Mouse (Mus musculus) adrenal gland, adult 2 months (tissue): ENCODE data around the gene Ly6g5c. TPM values are rescaled to one million over a fixed set of nuclear protein-coding genes. Genes with fewer than 3 reads are reported as not detected.

Experiments used
- DNase-seq: peaks from one replicate; pipeline ENCODE4 v3.0.0; 2021
- polyA plus RNA-seq: library from polyadenylated mRNA; depleted of rRNA; stranded (reverse); fragments of >200 nt; gene quantifications from 2 replicates; pipeline ENCODE4 v1.2.3, GENCODE M21; 2012; rRNA removed
- total RNA-seq, 2 experiments: library from RNA; stranded (reverse); gene quantifications; 2 replicates each; pipeline ENCODE4 v1.2.3; 2021

The Ly6g5c gene
- total and polyA plus RNA-seq, 3 experiments: not detected

- peak; percentile 50 for DNase-seq
Measured at GRCm38 (mm10) chr17:35140490-35140996, 32.5 kb downstream of the Ly6g5c start.

- DNase-seq: peak; percentile 94
Measured at GRCm38 (mm10) chr17:35141971-35142370, 33.9 kb downstream of the Ly6g5c start.

DNA sequence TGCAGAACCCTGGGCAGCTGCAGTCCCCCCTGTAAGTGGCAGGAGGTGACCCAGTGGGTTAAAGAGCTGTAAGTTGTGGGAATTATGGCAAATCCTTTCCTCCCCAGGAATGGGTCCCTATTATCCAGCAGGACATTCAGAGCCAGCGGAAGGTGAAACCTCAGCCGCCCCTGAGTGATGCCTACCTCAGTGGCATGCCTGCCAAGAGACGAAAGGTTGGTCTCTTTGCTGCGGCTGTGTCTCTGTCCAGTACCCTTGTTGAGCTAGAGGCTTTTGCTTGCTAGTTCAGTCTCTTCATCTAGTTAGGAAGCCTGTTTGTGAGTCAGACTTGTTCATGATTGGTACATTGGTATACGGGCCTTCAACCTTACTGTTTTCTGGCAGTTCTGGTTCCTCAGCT, 38.1 kb downstream of the Ly6g5c start:
- no peak for DNase-seq

DNA sequence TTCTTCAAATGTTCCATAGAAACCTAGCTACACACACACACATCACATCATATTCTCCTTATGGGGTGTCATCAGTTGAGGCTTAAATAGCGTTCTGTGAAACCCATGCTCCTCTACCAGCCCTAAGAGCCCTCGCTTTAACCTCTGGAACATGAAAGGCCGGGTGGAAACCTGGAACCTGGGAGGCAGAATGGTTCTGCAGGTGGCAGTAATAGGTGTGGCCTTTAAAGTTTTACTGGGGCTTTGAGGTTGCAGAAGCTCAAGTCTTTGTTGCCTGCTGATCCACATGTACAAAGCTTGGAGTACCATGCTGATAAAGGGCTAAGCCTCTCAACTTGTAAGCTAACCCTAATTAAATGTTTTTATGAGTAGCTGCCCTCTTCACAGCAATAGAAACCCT, 39.3 kb downstream of the Ly6g5c start:
- DNase-seq: no peak

- no peak for DNase-seq
Measured at GRCm38 (mm10) chr17:35147922-35148639, 40.0 kb downstream of the Ly6g5c start.

DNA sequence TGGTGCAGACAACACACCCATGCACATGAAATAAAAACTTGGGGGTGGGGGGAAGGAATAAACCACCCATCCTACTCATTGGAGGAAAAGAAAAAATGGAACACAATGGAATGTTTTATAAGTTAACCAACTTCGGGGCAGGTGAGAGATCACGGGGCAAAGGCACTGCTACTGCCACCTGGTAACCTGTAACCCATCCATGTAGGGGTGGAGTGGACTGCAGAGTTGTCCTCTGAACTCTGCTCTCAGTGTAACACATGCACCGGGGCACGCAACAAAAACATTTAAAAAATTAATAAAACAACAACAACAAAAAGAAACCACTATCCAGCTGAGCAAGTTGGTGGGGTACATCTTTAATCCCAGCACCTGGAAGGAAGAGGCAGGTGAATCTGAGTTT, 44.0 kb downstream of the Ly6g5c start:
- DNase-seq: no peak

DNA sequence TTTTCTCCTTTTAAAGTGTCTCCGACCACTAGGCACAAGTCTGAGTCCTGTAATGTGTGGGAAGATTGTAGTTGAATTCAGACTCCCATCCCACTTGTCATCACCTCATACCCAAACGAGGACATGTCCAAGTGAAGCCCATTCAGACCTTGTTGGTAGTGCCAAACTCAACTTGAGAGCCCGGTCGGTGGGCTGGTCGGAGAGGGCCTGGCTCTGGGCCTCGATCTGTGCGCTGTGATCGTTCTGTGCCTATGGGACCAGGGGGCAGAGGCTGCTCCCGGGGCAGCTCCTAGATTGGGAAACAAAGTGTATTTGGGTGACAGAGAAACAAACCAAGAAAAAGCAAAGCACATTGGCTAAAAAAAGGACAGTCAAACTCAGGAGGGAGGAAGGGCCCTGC, 45.0 kb downstream of the Ly6g5c start:
- DNase-seq: no peak

DNA sequence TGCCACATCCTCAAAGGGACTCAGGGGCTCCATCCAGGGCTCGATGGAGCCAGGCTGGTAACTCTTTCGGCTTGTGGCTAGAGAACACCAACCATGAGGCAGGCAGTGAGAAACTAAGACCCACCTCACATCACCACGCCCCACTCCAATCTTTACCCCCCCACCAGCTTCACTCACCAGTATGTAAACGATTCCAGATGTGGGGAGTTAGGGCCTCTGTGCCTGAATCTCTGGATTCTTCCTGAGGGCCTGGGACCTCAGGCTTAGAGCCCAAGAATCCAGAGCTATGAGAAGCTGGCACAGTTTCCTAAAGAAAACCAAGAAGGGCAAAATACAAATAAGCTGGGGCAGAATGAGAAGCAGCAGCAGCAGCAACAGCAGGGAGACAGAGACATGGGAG, 45.9 kb downstream of the Ly6g5c start:
- no peak for DNase-seq

DNA sequence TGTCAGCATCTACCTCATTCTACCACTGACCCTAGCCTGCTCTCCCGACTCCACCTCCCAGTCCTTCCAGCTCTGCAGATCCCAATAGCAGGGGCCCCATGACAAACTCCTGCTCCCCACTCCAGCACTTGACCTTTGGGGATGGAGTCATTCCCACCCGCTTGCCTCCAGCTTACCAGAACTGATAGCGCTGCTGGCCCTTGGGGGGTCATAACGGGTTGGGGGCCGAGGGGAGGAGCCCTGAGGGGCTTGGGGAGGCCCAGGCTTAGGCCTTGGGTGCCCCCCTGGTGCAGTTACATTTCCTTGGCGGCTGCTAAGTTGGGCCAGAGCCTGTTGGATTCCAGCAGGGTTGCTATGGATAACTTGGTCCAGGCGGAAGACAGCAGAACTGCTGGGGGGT, 46.5 kb downstream of the Ly6g5c start:
- DNase-seq: no peak

DNA sequence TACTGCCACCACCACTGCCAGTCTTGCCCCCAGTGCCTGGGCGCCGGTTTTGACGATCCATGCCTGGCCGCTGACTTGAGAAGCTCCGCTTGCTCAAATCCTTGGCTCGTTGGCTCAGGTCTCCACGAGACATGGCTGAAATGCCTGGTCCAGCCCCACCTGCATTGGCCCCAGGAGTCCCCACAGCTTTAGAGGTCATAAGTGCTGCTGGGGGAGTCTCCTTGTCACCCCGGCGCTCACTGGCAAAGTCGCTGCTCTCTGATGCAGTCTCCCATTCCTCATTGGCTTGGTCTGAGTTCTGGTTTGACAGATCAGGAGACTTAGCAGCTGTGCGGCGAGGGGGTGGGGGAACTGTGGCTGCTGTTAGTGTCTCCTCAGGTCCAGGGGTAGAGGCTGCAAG, 47.4 kb downstream of the Ly6g5c start:
- DNase-seq: no peak

DNA sequence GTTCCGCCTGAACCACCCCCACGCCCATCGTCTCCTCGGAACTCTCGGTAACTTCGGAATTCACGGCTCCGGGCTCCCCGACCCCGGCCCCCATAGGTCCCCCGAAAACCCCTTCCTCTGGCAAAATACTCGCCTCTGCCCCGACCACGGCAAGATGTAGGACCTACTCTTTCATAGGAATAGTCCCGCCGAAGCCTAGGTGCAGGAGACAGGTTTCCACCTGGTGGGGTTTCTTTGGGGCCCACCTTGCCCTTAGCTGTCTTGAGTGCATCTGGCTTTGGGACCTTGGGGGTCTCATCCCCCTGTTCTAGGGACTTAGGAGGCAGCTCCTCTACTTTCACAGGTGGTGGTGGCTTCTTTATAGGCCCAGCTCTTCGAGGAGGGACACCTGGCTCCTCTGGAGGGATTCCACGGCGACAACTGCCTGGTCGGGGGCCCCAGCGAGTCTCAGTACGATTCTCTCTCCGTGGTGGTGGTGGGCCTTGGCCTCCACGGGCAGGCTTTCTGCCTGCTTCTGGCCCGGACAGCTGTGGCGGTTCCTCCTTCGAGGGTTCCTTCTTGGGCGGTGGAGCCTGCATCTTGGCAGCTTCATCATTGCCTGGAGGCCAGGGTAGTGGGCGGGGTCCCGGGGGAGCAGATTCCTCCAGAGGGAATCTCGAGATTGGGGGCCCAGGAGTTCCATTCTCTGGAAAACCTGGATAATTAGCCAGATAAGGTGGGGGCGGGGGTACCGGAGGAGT, 48.6 kb downstream of the Ly6g5c start:
- DNase-seq: no peak

DNA sequence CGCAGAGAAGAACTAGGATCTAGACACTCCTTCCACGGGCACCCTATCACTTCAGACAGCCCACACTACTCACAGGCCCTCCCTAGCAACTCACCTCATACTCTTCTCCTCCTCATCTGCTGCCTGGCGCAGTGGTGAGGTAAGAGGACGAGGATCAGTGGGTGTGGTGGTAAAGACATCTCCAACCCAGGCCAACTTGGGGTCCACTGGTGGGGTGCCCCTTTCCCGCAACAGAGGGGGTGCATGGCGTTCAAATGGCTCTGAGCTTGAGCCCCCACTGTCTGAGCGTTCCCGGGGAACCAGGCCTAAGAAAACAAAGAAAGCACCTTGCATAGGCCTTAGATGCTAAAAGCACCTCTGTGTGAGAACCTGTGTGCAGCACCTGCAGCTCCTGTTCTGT, 49.2 kb downstream of the Ly6g5c start:
- DNase-seq: no peak

- DNase-seq: no peak
Measured at GRCm38 (mm10) chr17:35157661-35158175, 49.6 kb downstream of the Ly6g5c start.

DNA sequence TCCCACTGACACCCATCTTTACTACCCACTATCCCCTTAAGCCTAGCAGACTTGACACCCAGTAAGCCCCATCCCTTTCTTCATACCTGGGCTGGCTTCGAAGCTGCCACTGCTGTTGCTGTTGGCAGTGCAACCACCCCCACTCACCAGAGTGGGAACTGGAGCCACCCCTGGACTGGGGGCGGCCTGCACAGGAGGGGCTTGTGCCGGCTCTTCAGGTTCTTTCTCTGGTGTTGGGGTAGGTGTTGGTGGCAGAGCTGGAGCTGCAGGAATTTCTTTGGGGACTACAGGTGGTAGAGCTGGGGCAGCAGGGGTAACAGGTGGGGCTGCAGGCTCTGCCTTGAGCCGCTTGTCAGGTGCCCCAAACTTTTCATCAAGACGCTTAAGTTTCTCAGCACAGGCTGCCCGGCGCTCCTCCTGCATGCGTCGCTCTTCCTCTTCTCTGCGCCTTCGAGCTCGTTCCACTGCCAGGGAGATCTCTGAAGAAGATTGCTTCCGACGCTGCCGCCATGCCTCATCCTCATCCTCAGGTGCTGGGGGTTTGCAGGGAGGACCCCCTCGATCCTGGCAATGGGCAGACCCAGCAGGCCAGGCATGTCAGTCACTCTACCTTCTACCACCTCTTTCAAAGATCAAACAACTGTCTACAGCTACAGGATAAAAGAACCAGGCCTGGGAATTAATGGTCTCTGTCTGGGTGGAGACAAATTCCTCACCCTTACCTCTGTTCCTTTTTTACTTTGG, 50.9 kb downstream of the Ly6g5c start:
- no peak for DNase-seq

- DNase-seq: no peak
Measured at GRCm38 (mm10) chr17:35159638-35160037, 51.6 kb downstream of the Ly6g5c start.

DNA sequence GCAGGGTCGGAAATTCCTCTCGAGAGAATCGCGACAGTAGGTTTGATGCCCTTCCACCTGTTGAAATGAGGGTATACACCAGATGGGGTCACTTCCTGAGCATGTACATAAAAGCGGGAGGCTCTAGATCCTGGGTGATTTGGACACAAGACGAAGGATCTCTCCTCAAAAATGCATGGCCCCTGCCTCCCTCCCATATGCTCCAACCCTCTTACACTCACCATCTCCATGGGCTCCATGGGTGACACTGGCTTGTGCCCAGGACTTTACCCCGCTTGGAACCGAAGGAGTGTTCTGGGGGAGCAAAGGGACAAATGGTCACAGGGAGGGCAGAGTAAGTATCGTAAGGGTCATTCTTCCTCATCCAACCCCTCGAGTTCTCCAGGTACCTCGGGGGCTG, 53.3 kb downstream of the Ly6g5c start:
- no peak for DNase-seq

Other genes starting within 250 kb of the Ly6g5c start
Only the 30 nearest of the 43 such genes appear.
- gene Hspa1l, start 135.6 kb upstream of the Ly6g5c start, total RNA-seq: under 1 TPM; 0.28 to 0.29 TPM
- gene Hspa1l, start 135.6 kb upstream of the Ly6g5c start, polyA plus RNA-seq: 0.11 and 0.17 TPM in 2 replicates
- gene Lsm2, start 126.4 kb upstream of the Ly6g5c start, total RNA-seq: 10 to 100 TPM; 32.9 to 45.8 TPM
- gene Lsm2, start 126.4 kb upstream of the Ly6g5c start, polyA plus RNA-seq: 82.4 and 84.8 TPM in 2 replicates
- gene Vars, start 107.3 kb upstream of the Ly6g5c start, total RNA-seq: 10 to 100 TPM; 57.9 to 60.2 TPM
- 178 and 214 TPM in 2 replicates for gene Vars, start 107.3 kb upstream of the Ly6g5c start, polyA plus RNA-seq
- gene Vwa7, start 91.7 kb upstream of the Ly6g5c start, total RNA-seq: under 1 TPM; 0.26 to 0.55 TPM
- 0.97 and 1.8 TPM in 2 replicates for gene Vwa7, start 91.7 kb upstream of the Ly6g5c start, polyA plus RNA-seq
- gene Sapcd1, start 80.3 kb upstream of the Ly6g5c start, total RNA-seq: under 1 TPM in 1 of 2 experiments, not detected in 1; 0.79 TPM
- 0.83 and 2.0 TPM in 2 replicates for gene Sapcd1, start 80.3 kb upstream of the Ly6g5c start, polyA plus RNA-seq
- under 1 TPM; 0.75 to 0.93 TPM for gene Msh5, start 61.5 kb upstream of the Ly6g5c start, total RNA-seq
- 1.3 and 1.7 TPM in 2 replicates for gene Msh5, start 61.5 kb upstream of the Ly6g5c start, polyA plus RNA-seq
- gene Clic1, start 58.3 kb upstream of the Ly6g5c start, total RNA-seq: 100 to 1,000 TPM in 1 of 2 experiments, 10 to 100 TPM in 1; 80.8 to 136 TPM
- 62.2 and 64.1 TPM in 2 replicates for gene Clic1, start 58.3 kb upstream of the Ly6g5c start, polyA plus RNA-seq
- 10 to 100 TPM in 1 of 2 experiments, 1 to 10 TPM in 1; 7.2 to 26.6 TPM for gene Ddah2, start 49.2 kb upstream of the Ly6g5c start, total RNA-seq
- gene Ddah2, start 49.2 kb upstream of the Ly6g5c start, polyA plus RNA-seq: 25.9 and 35.6 TPM in 2 replicates
- gene Ly6g6c, start 42.9 kb upstream of the Ly6g5c start, total RNA-seq: not detected
- gene Ly6g6c, start 42.9 kb upstream of the Ly6g5c start, polyA plus RNA-seq: not detected in 2 replicates
- gene Mpig6b, start 42.1 kb upstream of the Ly6g5c start, total RNA-seq: not detected
- gene Mpig6b, start 42.1 kb upstream of the Ly6g5c start, polyA plus RNA-seq: 0.06 TPM in 1 of 2 replicates, not detected in the other
- not detected for gene Ly6g6e, start 31.4 kb upstream of the Ly6g5c start, total RNA-seq
- 0.21 and 0.34 TPM in 2 replicates for gene Ly6g6e, start 31.4 kb upstream of the Ly6g5c start, polyA plus RNA-seq
- under 1 TPM in 1 of 2 experiments, not detected in 1; 0.45 TPM for gene Ly6g6d, start 30.2 kb upstream of the Ly6g5c start, total RNA-seq
- gene Ly6g6d, start 30.2 kb upstream of the Ly6g5c start, polyA plus RNA-seq: 0.57 and 1.1 TPM in 2 replicates
- gene Ly6g6f, start 22.7 kb upstream of the Ly6g5c start, total RNA-seq: not detected
- gene Ly6g6f, start 22.7 kb upstream of the Ly6g5c start, polyA plus RNA-seq: not detected in 2 replicates
- gene Abhd16a, start 19.0 kb upstream of the Ly6g5c start, total RNA-seq: 10 to 100 TPM; 71.8 to 95.8 TPM
- 219 and 291 TPM in 2 replicates for gene Abhd16a, start 19.0 kb upstream of the Ly6g5c start, polyA plus RNA-seq
- gene Ly6g5b, start 7.1 kb downstream of the Ly6g5c start, total RNA-seq: under 1 TPM; 0.23 to 0.35 TPM
- gene Ly6g5b, start 7.1 kb downstream of the Ly6g5c start, polyA plus RNA-seq: 0.42 and 0.52 TPM in 2 replicates
- gene Gpank1, start 13.2 kb downstream of the Ly6g5c start, total RNA-seq: 10 to 100 TPM; 12.4 to 12.8 TPM
- gene Gpank1, start 13.2 kb downstream of the Ly6g5c start, polyA plus RNA-seq: 13.3 and 15.8 TPM in 2 replicates
- gene Csnk2b, start 13.8 kb downstream of the Ly6g5c start, total RNA-seq: 100 to 1,000 TPM; 212 to 337 TPM
- 358 and 360 TPM in 2 replicates for gene Csnk2b, start 13.8 kb downstream of the Ly6g5c start, polyA plus RNA-seq
- 10 to 100 TPM; 23.4 to 32.0 TPM for gene D17H6S53E, start 18.1 kb downstream of the Ly6g5c start, total RNA-seq
- 27.7 and 45.5 TPM in 2 replicates for gene D17H6S53E, start 18.1 kb downstream of the Ly6g5c start, polyA plus RNA-seq
- gene Apom, start 23.8 kb downstream of the Ly6g5c start, total RNA-seq: under 1 TPM in 1 of 2 experiments, not detected in 1; 0.78 TPM
- gene Apom, start 23.8 kb downstream of the Ly6g5c start, polyA plus RNA-seq: 0.22 TPM in 1 of 2 replicates, not detected in the other
- gene Bag6, start 26.9 kb downstream of the Ly6g5c start, total RNA-seq: 100 to 1,000 TPM; 389 to 403 TPM
- 433 and 470 TPM in 2 replicates for gene Bag6, start 26.9 kb downstream of the Ly6g5c start, polyA plus RNA-seq
- gene Prrc2a, start 56.6 kb downstream of the Ly6g5c start, total RNA-seq: 100 to 1,000 TPM; 205 to 258 TPM
- gene Prrc2a, start 56.6 kb downstream of the Ly6g5c start, polyA plus RNA-seq: 598 and 625 TPM in 2 replicates
- 1 to 10 TPM; 3.4 to 6.4 TPM for gene Aif1, start 67.8 kb downstream of the Ly6g5c start, total RNA-seq
- gene Aif1, start 67.8 kb downstream of the Ly6g5c start, polyA plus RNA-seq: 0.30 and 0.46 TPM in 2 replicates
- gene Lst1, start 80.2 kb downstream of the Ly6g5c start, total RNA-seq: 1 to 10 TPM; 5.0 to 7.6 TPM
- gene Lst1, start 80.2 kb downstream of the Ly6g5c start, polyA plus RNA-seq: 3.6 and 4.6 TPM in 2 replicates
- gene Ltb, start 86.2 kb downstream of the Ly6g5c start, total RNA-seq: 1 to 10 TPM; 1.8 to 7.7 TPM
- gene Ltb, start 86.2 kb downstream of the Ly6g5c start, polyA plus RNA-seq: 5.8 and 8.5 TPM in 2 replicates
- under 1 TPM; 0.35 to 0.52 TPM for gene Tnf, start 93.7 kb downstream of the Ly6g5c start, total RNA-seq
- gene Tnf, start 93.7 kb downstream of the Ly6g5c start, polyA plus RNA-seq: 0.62 and 1.0 TPM in 2 replicates
- under 1 TPM; 0.26 to 0.35 TPM for gene Lta, start 97.1 kb downstream of the Ly6g5c start, total RNA-seq
- 0.18 and 0.33 TPM in 2 replicates for gene Lta, start 97.1 kb downstream of the Ly6g5c start, polyA plus RNA-seq
- gene Gm16181, start 112.6 kb downstream of the Ly6g5c start, total RNA-seq: not detected
- gene Gm16181, start 112.6 kb downstream of the Ly6g5c start, polyA plus RNA-seq: 0.31 and 1.3 TPM in 2 replicates
- gene Atp6v1g2, start 125.4 kb downstream of the Ly6g5c start, total RNA-seq: 1 to 10 TPM; 5.6 to 5.7 TPM
- gene Atp6v1g2, start 125.4 kb downstream of the Ly6g5c start, polyA plus RNA-seq: 7.2 and 8.5 TPM in 2 replicates
- 10 to 100 TPM; 14.1 to 19.4 TPM for gene Nfkbil1, start 127.5 kb downstream of the Ly6g5c start, total RNA-seq
- gene Nfkbil1, start 127.5 kb downstream of the Ly6g5c start, polyA plus RNA-seq: 52.3 and 57.6 TPM in 2 replicates
- gene Ddx39b, start 133.5 kb downstream of the Ly6g5c start, total RNA-seq: 100 to 1,000 TPM; 192 to 200 TPM
- 164 and 180 TPM in 2 replicates for gene Ddx39b, start 133.5 kb downstream of the Ly6g5c start, polyA plus RNA-seq